Mouse (Mus musculus): ENCODE measurements around the gene Garem2. TPM values are rescaled to one million over a fixed set of nuclear protein-coding genes. Genes with fewer than 3 reads are reported as not detected.

Garem2 gene
- polyA plus RNA-seq, 1 experiment = 14.6 TPM

GRCm38 (mm10) chr5:30120106-30120505, 15.1 kb downstream of the Garem2 start:
- no peak overlapping the region for H3K27ac ChIP-seq (ENCODE audit: insufficient read depth, low read length)
- no peak for TF ChIP-seq CTCF (IDR thresholded peaks at IDR 0.05; ENCODE audit: extremely low read depth, insufficient read depth, low read length)
- TF ChIP-seq POLR2A (IDR thresholded peaks at IDR 0.05; ENCODE audit: extremely low read depth, insufficient read depth, low read length) = no peak

DNA sequence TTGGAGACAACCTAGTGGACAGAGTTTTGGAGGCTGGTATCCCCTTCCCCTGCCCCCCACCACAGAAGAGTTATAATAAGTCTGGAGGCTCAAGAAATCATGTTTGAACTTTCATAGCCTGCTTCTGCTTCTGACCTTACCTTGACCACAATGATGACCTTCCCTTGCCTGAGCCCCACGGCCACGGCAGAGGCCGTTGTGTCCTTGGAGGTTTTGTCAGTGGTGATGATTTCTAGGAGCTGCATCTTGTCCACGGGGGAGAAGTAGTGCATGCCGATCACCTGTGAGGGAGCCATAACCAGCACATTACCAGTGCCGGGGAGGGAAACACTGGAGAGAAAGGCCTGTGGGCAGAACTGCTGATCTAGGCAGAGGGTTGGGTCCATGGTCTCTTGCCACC, 17.5 kb downstream of the Garem2 start:
- Histone ChIP-seq H3K4me3 (ENCODE audit: insufficient read depth, low read length) (no peak overlapping the region), H3K27ac (ENCODE audit: insufficient read depth, low read length) (no peak overlapping the region), H3K4me1 (ENCODE audit: control insufficient read depth, insufficient read depth, low read length) (no peaks in the 10 kb centered on the region)
- TF ChIP-seq CTCF (IDR thresholded peaks at IDR 0.05; ENCODE audit: extremely low read depth, insufficient read depth, low read length) (no peak), POLR2A (IDR thresholded peaks at IDR 0.05; ENCODE audit: extremely low read depth, insufficient read depth, low read length) (no peak)

More at GRCm38 (mm10) chr5:30120106-30120505, 15.1 kb downstream of the Garem2 start:
- Histone ChIP-seq H3K4me3 (ENCODE audit: insufficient read depth, low read length) (no peak overlapping the region), H3K4me1 (ENCODE audit: control insufficient read depth, insufficient read depth, low read length) (no peaks in the 10 kb centered on the region)

DNA sequence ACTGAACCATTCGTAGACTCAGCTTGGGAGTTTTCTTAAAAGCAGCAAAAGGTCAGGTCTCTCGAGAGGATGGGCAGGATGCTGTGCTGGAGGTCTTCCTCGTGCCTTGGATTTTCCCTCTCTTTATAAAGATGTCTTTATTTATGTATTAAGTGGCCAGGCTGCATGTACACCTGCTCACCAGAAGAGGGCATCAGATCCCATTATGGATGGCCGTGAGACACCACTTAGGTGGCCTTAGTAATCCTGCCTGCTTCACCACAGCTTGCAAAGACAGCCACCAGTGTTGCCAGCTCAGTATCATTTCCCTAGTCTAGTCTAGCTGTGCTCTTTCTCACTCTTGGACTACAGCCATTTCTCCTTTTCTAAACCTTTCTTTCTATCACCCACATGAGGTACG, 20.6 kb downstream of the Garem2 start:
- Histone ChIP-seq H3K27ac (ENCODE audit: insufficient read depth, low read length) (no peak overlapping the region), H3K4me3 (ENCODE audit: insufficient read depth, low read length) (no peak overlapping the region), H3K4me1 (ENCODE audit: control insufficient read depth, insufficient read depth, low read length) (no peaks in the 10 kb centered on the region)
- no peak for TF ChIP-seq POLR2A (IDR thresholded peaks at IDR 0.05; ENCODE audit: extremely low read depth, insufficient read depth, low read length)
- peak; percentile 61 for TF ChIP-seq CTCF (IDR thresholded peaks at IDR 0.05; ENCODE audit: extremely low read depth, insufficient read depth, low read length)

GRCm38 (mm10) chr5:30126756-30127155, 21.8 kb downstream of the Garem2 start:
- TF ChIP-seq POLR2A (IDR thresholded peaks at IDR 0.05; ENCODE audit: extremely low read depth, insufficient read depth, low read length) (no peak), CTCF (IDR thresholded peaks at IDR 0.05; ENCODE audit: extremely low read depth, insufficient read depth, low read length) (no peak)
- Histone ChIP-seq H3K27ac (ENCODE audit: insufficient read depth, low read length) (no peak overlapping the region), H3K4me1 (ENCODE audit: control insufficient read depth, insufficient read depth, low read length) (no peaks in the 10 kb centered on the region), H3K4me3 (ENCODE audit: insufficient read depth, low read length) (no peak overlapping the region)

DNA sequence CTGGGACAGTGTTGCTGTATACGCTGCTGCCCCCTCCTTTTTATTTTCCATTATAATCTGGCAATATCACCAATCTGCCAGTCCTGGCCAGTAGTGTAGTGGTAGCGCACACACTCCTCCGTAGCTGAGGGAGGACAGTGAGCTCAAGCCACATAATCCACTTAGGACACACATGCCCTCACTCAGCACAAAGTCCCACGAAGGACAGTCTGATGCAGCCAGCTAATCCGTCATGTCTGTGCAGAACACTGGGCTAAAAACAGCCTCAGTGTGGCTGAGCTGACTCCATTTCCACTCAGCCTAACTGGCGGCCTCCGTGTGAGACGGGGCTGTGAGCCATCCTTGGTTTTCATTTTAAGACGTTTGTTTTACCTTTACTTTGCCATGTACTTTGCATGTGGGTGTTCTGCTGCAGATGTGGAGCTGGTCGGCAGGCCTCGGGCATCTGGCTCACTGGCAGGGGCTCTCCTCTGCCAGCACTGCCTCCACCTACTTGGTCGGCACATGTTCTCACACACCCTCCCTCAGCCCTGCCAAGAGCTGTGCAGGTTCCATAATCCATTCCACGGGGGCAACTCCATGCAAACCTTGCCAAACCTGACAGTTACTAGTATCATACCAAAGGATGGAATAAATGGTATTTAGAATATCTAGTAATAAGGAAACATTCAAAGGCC, 23.1 kb downstream of the Garem2 start:
- TF ChIP-seq POLR2A (IDR thresholded peaks at IDR 0.05; ENCODE audit: extremely low read depth, insufficient read depth, low read length) (no peak), CTCF (IDR thresholded peaks at IDR 0.05; ENCODE audit: extremely low read depth, insufficient read depth, low read length) (no peak)
- no peak overlapping the region for H3K27ac ChIP-seq (ENCODE audit: insufficient read depth, low read length)
- H3K4me3 ChIP-seq (ENCODE audit: insufficient read depth, low read length) = no peak overlapping the region
- no peaks in the 10 kb centered on the region for H3K4me1 ChIP-seq (ENCODE audit: control insufficient read depth, insufficient read depth, low read length)

DNA sequence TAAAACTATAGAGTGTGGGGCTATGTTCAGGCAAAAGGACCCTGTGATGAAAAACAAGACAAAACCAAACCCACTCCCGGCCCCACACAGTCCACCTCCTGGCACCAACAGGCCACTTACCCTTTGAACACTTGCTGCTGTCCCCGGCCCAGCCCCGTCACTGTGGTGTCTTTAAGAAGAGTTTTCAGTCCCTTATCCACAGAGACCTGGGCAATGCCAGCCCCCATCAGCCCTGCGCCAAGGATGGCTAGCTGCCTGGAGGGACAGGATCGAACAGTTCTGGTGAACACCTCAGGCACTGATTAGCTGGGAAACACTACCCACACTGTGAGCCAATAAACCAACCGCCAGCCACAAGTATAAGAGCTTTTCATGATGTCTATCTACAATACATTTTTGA, 23.7 kb downstream of the Garem2 start:
- Histone ChIP-seq H3K4me1 (ENCODE audit: control insufficient read depth, insufficient read depth, low read length) (no peaks in the 10 kb centered on the region), H3K4me3 (ENCODE audit: insufficient read depth, low read length) (no peak overlapping the region), H3K27ac (ENCODE audit: insufficient read depth, low read length) (no peak overlapping the region)
- TF ChIP-seq POLR2A (IDR thresholded peaks at IDR 0.05; ENCODE audit: extremely low read depth, insufficient read depth, low read length) = no peak
- TF ChIP-seq CTCF (IDR thresholded peaks at IDR 0.05; ENCODE audit: extremely low read depth, insufficient read depth, low read length) = no peak

- Histone ChIP-seq H3K27ac (ENCODE audit: insufficient read depth, low read length) (no peak overlapping the region), H3K4me1 (ENCODE audit: control insufficient read depth, insufficient read depth, low read length) (no peaks in the 10 kb centered on the region), H3K4me3 (ENCODE audit: insufficient read depth, low read length) (no peak overlapping the region)
- no peak for TF ChIP-seq POLR2A (IDR thresholded peaks at IDR 0.05; ENCODE audit: extremely low read depth, insufficient read depth, low read length)
- no peak for TF ChIP-seq CTCF (IDR thresholded peaks at IDR 0.05; ENCODE audit: extremely low read depth, insufficient read depth, low read length)
These were observed 26.3 kb downstream of the Garem2 start for GRCm38 (mm10) chr5:30131246-30131645.

GRCm38 (mm10) chr5:30132173-30132572, 27.2 kb downstream of the Garem2 start:
- H3K4me1 ChIP-seq (ENCODE audit: control insufficient read depth, insufficient read depth, low read length) = no peaks in the 10 kb centered on the region
- no peak overlapping the region for H3K27ac ChIP-seq (ENCODE audit: insufficient read depth, low read length)
- TF ChIP-seq POLR2A (IDR thresholded peaks at IDR 0.05; ENCODE audit: extremely low read depth, insufficient read depth, low read length) (no peak), CTCF (IDR thresholded peaks at IDR 0.05; ENCODE audit: extremely low read depth, insufficient read depth, low read length) (no peak)
- no peak overlapping the region for H3K4me3 ChIP-seq (ENCODE audit: insufficient read depth, low read length)

DNA sequence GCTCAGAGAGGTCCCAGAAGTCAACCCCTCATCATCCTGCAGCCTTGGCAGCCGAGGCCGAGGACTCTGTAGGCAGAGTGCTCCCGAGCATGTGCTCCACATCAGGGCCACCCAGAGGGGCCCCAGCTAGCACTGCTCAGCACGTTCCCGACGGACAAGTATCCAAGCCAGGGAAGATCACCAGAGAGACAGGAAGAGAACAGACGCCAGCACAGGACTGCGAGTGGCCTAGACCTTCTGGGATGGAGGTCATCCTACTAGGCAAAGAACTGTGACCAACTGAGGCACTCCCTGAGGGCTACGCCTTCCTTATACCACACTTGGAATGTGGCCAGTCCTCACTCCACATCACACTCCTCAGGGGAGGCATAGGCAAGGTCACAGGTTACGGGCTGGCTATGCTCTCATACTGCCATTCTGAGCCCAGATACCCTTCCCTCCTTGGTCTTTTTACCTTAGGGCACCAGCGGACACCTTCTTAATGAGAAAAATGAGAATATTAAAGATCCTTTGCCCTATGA, 30.8 kb downstream of the Garem2 start:
- H3K4me3 ChIP-seq (ENCODE audit: insufficient read depth, low read length) = no peak overlapping the region
- no peak for TF ChIP-seq POLR2A (IDR thresholded peaks at IDR 0.05; ENCODE audit: extremely low read depth, insufficient read depth, low read length)
- no peak for TF ChIP-seq CTCF (IDR thresholded peaks at IDR 0.05; ENCODE audit: extremely low read depth, insufficient read depth, low read length)

GRCm38 (mm10) chr5:30137271-30137670, 32.3 kb downstream of the Garem2 start:
- Histone ChIP-seq H3K4me1 (ENCODE audit: control insufficient read depth, insufficient read depth, low read length) (no peaks in the 10 kb centered on the region), H3K27ac (ENCODE audit: insufficient read depth, low read length) (no peak overlapping the region), H3K4me3 (ENCODE audit: insufficient read depth, low read length) (no peak overlapping the region)
- TF ChIP-seq POLR2A (IDR thresholded peaks at IDR 0.05; ENCODE audit: extremely low read depth, insufficient read depth, low read length) (no peak), CTCF (IDR thresholded peaks at IDR 0.05; ENCODE audit: extremely low read depth, insufficient read depth, low read length) (no peak)

More for the DNA sequence above, 30.8 kb downstream of the Garem2 start:
- no peak overlapping the region for H3K27ac ChIP-seq (ENCODE audit: insufficient read depth, low read length)
- no peaks in the 10 kb centered on the region for H3K4me1 ChIP-seq (ENCODE audit: control insufficient read depth, insufficient read depth, low read length)
